Mouse (Mus musculus) spleen, postnatal 4 days (tissue): ENCODE results near the gene Nek10.
"Not testable (repeated sequence)": the region's sequence is repeated elsewhere in the genome, so short reads cannot be mapped to it uniquely, and the experiment has no call there.

ENCODE experiments used
- DNase-seq, 2 experiments: peaks; one replicate each; pipeline ENCODE4 v3.0.0; 2022; ENCODE audit warnings: low spot score in 2 of 2

The Nek10 gene

GRCm38 (mm10) chr14:14870463-14870862 is 67.2 kb downstream of the Nek10 start:
- DNase-seq: no peak

DNA sequence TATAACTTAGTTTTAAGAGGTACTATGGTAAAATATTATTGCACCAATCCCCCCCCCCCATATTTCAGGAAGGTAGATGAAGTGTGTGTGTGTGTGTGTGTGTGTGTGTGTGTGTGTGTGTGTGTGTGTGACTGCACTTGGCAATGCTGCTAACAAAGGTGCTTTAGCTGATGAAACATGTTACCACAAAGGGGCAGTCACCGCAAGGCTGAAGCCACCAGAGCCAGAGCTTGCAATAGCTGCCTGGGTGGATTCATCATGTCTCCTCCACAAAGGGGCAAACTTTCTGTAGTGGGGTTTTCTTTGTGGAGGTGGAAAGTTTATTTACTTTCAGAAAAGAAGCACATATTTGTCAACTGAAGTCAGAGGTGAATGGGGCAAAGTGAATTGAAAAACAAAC is 67.9 kb downstream of the Nek10 start:
- DNase-seq: no peak

DNA sequence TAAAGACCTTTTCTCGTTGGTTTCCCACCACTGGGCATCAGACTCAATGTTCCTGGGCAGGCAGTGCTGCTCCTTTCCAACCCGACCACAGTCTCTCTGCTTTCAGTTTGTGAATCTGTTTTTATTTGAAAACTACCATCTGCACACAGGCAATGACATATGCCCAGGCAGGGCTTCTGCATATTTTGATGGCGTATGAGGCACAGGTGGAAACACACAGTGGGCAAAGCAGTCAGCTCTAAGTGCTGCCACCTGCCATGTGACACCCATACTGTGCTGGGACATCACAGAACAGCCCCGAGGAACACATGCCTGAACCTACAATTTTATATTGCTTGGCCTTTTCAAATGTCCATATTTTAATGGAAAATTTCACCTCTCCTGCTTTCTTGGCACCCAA is 68.5 kb downstream of the Nek10 start:
- no peak for DNase-seq

GRCm38 (mm10) chr14:14893932-14894652 is 90.9 kb downstream of the Nek10 start:
- DNase-seq: no peak

GRCm38 (mm10) chr14:14894776-14895175 is 91.6 kb downstream of the Nek10 start:
- DNase-seq: no peak

DNA sequence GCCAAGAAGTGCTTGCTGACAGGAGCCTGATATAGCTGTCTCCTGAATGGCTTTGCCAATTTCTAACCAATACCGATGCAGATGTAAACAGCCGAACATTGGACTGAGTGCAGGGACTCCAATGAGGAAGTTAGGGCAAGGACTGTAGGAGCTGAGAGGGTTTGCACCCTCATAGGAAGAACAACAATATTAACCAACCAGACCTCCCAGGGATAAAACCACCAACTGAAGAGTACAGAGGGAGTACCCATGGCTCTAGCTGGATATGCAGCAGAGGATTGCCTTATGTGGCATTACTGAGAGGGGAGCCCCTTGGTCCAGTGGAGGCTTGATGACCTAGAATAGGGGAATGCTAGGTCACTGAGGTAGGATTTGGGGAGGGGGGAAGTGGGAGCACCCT is 92.1 kb downstream of the Nek10 start:
- no peak for DNase-seq

DNA sequence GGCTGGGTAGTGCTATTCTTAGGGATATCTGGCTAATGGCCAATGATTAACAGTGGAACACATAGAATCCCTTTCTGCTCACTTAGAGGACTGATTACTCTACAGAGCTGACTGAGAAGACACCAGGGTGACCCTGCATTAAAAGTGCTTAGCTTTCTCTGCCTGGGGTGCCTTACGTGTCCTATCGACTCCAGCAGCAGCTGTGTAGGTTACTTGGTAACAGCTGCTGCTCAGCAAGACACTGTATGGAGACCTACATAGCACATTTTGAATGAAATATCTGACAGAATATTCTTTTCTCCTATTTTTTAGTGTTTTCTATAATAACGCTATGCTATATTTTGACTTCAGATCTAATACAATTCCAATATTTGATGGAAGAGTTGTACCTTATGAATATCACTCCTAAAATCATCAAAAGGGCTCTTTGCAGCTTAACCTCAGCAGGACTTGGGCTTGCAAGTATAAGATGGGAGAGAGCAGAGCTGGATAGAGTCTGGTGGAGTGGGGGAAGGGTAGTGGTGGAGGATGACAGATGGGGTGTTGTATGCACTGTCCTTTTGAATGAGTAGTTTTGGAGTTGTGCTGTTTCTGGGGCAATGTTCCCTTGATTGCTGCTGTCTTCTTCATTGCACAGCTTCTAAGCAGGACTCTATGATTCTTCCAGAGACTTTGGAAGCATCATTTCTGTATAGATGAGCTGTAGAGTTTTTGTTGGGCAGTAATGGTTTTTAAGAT is 93.4 kb downstream of the Nek10 start:
- no peak for DNase-seq

DNA sequence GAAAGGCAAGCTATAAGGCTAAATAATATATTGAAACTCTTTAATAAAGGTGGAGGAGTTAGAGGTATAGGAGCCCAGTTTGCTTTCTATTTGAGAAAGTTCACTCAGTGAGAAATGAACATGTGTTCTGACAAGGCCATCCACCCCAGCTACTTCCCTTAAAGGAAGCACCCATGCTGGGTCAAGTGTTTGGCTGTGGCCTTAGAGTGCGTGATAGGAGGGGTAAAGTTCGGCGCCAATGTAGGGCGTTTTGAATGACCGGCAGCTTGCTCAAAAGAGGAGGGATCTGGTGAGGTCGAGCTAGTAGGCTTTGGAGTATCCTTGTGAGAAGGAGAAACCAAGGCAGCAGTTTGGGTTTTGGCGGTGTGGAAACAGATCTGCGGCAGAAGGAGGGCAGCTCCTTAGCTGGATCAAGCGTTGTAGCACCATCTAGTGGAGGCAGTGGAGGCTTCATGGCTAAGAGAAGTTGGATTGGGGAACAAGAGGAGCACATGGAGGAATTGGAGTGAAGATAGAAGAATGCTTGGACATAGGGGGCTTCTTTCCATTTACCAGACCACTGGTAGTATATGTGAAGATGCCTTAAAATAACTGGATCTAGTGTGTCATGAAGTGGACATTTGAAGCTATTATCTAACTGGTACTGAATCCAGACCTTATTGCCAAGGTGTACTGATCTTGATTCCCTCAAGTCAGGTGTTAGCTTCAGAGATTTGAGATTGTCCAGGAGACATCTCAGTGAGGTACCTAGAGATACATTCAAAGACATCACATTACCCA is 101.7 kb downstream of the Nek10 start:
- peak; percentile 42 to 63 for DNase-seq

- no peak for DNase-seq
These were observed 102.3 kb downstream of the Nek10 start for GRCm38 (mm10) chr14:14905530-14905852.

DNA sequence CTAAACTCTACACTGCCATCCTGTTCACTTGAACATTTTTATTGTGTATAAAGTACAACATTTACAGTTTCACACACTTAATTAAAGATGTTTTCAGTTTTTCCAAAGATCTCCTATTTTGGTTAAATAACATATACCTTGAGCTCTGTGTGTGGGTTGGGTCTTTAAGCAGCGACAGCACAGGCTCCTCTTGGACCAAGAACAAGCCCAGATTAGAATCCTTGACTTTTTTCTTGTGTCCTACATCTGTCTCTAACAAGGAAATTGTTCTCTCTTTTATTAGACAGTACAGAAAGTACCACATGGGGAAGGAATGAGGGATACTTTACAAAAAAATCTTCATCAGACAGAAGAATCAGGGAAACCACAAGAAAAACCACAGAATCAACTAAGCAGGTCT is 122.4 kb downstream of the Nek10 start:
- no peak for DNase-seq

DNA sequence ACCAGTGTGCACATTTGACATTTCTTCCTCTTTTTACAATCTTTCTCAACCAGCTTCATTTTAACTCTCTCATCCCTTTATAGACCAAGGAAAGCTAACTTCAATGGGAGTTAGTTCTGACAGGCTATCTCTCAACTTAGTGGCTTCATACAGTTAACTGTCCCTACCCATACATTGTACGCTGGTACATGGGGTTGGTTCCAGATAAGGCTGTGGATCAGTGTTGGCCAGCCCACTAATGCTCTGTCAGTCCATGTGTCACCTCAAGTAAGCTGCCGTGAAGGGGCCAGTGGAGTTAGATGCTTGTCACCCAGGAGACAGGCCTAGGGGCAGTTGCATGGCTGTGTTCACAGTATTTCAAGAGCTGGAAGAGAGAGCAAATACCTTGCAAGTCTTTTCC is 124.3 kb downstream of the Nek10 start:
- no peak for DNase-seq

- no peak for DNase-seq
These were observed 131.8 kb downstream of the Nek10 start for GRCm38 (mm10) chr14:14934977-14935376.

- DNase-seq: no peak
These were observed 142.7 kb downstream of the Nek10 start for GRCm38 (mm10) chr14:14945930-14946329.

DNA sequence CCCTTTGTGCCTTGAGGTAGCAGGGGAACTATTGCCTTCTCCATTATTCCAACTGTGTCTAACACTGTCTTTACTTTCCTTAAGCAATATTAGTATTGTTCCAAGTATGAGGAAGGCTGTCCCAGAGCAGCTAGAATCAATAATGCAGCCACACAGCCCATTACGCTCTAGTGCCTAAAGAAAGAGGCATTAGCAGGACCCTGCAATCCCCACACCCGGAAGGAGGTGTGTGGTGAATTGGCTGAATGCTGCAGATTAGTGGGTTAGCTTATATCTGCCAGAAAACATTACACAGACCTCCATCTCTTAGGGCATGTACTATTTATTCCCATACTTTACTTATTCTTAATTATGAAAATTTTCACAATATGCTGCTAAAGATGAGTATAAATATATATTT is 145.8 kb downstream of the Nek10 start:
- DNase-seq: no peak

GRCm38 (mm10) chr14:14951808-14952207 is 148.6 kb downstream of the Nek10 start:
- no peak for DNase-seq

DNA sequence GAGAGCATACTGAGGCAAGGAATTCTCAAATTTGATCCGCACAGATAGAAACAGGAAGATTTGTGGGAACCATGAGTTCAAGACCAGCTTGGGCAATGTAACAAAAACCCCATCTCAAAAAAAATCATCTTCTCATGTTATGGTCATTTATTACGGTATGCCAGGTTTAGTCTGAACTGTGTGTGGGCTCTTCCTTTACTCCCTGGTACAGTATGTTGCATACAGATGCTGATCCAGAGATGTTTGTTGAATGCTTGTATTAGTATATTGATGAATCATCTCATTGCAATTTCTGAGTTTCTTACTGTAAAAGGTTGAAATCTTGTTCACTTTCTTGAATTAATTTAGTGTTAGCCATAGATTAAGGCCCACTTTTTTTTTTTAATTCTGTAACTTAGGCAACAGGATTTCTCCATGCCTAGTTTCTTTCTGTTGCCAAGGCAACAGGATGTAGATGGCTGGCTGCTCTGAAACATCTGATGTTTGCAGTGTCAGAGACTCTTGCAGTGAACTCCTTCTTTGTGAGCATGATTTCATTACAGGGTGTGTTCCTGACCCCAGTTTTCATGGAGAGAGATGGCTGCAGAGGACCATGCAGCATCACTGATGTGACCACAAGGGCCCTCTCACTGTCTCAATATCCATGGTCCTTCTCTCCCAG is 156.7 kb downstream of the Nek10 start:
- DNase-seq: no peak

DNA sequence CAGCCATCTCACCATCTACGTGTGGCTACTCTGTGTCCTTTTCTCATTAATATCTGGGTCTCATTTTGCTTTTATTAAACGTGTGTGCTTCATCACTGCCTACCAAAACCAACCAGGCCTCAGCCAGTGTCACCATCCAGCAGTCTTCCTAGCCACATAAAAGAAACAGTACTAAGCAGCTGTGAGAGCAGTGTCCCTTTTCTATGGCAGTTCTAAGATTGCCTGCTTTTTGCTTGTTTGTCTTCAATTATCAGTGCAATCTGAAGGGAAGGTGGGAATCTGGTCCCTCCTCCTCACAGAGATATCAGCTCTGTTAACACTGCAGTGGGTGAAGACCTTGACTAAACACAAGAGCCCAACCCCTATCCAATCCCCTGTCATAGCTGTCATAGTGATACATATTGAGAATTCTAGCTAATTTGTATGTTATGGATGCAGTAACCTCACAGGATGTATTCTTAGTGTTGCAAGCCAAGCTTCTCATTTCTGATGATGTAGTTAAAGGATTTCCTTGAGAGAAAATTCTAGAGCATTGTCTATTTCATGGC is 157.3 kb downstream of the Nek10 start:
- no peak for DNase-seq

DNA sequence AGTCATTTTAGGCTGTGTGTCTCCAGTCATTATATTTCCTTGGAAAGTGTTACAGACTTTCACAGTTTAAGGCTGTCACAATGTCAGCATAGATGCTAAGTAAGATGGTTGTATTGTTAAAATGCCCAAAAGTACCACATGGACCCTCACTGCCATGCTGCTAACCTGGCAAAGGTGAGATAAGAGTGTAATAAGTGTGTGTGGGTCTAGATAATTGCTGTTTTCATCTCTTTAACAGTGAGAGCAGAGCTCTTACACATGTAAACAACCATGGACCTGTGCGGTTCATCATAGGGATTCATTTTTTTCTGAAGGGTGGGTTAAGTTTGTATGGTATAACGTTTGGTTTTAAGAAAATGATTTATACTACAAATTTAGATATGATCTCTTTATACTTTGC is 167.4 kb downstream of the Nek10 start:
- DNase-seq: no peak

DNA sequence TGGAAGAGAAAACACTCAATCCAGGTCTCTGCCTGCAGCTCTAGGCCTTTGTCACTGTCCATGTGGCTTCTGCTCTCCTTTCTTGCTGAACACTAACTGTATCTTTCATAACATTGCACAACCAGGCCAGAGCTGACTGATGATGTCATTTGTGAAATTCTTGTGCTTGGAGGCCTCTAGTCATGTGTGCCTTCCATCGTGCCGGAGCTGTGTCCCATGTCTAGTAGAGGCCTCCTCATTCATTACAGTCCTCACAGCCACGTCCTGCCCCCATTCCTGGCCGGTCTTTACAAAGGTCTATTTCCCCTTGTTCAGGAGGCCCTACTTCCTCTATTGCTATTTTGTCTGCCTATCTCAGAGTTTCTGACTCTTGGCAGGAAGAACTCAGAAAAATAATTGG is 167.8 kb downstream of the Nek10 start:
- no peak for DNase-seq

- DNase-seq: no peak
These were observed 170.9 kb downstream of the Nek10 start for GRCm38 (mm10) chr14:14974156-14974555.

DNA sequence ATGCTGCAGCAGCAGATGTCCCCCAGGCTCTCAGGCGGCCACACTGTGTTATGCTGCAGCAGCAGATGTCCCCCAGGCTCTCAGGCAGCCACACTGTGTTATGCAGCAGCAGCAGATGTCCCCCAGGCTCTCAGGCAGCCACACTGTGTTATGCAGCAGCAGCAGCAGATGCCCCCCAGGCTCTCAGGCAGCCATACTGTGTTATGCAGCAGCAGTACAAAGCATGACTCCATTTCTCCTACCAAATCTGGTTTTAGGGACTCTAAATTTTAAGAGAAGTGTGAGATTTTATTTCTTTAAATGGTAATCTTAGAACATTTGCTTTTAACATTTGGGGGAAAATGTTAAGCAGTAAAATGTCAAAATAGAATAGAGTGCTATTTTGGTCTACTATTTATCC is 180.9 kb downstream of the Nek10 start:
- DNase-seq: not testable (repeated sequence)
